Mouse (Mus musculus) brain, embryonic 14.5 days (tissue): ENCODE data around the gene Cpa4.

Experiments used
- CTCF ChIP-seq: fragments of 200-500 bp; IDR thresholded peaks from 2 replicates; pipeline ENCODE4 v1.5.1; 2012; ENCODE audit warnings: inconsistent platforms, mild to moderate bottlenecking, moderate library complexity, borderline replicate concordance; ENCODE audit not compliant: insufficient read depth, insufficient read length; ENCODE audit errors: extremely low read depth
- POLR2A ChIP-seq: fragments of 200-500 bp; IDR thresholded peaks from 2 replicates; pipeline ENCODE4 v1.6.1; 2012; ENCODE audit warnings: mild to moderate bottlenecking, inconsistent platforms, borderline replicate concordance; ENCODE audit not compliant: poor library complexity, insufficient read depth, insufficient read length, severe bottlenecking; ENCODE audit errors: extremely low read depth

GRCm38 (mm10) chr6:30638674-30639268, 70.6 kb downstream of the Cpa4 start, which contains the start of gene Cpa1:
- TF ChIP-seq CTCF (no peak), POLR2A (no peak)
